Mouse (Mus musculus): ENCODE measurements at regions not wholly inside any gene's neighbourhood (a gene's known extent, or its start where the extent isn't known, plus 50 kb on each side); places are given as distances from the start of the nearest gene placed in this dataset.

DNA sequence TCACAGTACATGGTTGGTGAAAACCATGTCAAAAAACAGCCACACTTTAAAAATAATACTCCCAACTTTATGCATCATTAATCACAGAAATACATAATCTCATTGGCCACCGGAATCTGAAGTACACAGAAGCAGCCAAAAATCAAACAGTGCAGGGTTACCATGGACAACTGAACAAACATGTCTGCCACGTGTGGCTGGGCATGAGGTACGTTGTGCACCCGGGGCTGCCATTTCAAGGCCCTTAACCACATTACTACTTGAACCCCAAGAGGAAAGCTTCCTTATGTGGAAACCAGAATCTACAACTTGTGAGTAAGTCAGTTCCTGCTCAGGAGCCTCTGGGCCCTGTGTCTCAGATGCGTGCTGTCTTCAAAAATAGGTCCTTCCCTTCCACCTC is 289.9 kb downstream of the Fam49a start:
- DNase-seq = peak; percentile 7 to 18

DNA sequence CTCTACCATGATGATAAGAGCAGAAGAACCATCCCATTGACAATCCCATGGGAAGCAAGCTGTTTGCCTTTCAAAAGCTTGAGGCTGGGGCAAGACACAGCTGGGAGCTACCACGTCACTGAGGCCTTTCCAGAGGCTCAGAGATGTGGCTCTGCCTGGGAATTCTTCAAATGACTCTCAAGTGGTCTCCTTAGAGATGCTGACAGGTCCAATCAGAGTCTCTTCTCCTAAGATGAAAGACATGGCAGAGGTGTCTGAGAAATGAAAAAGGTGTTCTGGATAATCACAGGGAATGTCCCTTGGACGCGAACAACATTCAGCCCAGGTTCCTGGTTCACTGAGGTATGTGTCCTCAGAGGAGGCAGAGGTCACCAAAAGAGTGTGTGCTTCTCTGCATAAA is 287.7 kb downstream of the Fam49a start:
- DNase-seq = no peak

DNA sequence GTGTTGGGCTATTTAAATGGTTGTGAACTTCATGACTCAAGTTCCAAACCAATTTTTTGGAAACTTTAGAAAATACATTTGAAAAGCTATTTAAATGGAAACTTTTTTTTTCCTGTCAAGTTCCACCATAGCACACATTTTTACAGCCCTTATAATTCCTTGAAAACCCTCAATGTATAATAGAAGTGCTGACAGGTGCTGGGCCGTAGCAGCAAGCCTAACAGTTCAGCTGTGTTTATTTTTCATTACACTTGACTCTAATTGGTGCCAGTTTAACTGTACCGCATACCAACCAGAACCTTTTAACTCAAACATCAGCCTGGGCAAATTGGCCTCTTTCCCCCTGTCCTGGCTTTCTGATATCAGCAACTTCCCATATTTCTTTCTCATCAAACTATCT is 286.7 kb downstream of the Fam49a start:
- DNase-seq = no peak

DNA sequence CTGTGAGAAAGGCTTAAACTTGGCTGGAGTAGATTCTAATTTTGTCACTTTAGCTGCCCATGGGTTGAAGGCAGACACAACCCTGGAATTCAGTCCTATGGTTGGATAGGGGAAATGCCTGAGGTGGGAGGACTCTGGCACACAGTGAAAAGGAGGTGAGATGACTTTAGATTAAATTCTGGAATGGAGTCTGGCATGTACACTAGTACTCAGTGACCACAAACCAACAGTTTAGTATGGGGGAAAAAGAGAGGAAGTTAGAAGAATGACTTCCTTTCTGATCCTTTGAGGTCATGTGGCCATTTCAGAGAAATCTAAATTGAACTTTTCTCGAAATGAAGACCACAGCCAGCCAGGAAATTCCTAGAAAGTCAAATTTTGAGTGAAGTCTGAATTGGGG is 285.5 kb downstream of the Fam49a start:
- no peak for DNase-seq

DNA sequence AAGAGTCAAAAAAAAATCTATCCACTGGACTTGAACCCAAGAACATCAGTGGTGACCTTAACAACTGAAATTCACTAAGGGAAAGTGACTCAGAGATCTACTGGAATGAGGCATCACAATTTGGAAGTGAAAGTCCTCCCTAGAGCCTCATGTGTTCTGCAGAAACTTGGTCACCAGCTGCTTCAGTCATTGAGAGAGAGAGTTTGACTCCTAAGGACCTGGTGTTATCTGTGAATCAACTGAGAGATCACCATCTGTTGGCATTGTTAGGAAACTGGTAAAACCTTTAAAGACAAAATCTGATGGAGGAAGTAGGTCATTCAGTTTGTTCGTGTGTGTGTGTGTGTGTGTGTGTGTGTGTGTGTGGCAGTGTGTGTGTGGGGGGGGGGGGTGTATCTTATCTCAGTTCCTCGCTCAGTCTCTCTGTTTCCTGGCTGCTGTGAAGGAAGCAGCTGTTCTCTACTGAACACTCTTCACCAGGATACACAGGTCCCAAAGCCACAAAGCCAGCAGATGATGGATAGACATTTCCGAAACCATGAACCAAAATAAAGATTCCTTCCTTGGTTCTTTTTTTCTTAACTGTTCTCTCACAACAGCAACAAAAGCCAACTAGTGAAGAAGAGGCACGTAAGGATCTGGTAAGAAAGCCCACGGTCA is 284.6 kb downstream of the Fam49a start:
- no peak for DNase-seq

DNA sequence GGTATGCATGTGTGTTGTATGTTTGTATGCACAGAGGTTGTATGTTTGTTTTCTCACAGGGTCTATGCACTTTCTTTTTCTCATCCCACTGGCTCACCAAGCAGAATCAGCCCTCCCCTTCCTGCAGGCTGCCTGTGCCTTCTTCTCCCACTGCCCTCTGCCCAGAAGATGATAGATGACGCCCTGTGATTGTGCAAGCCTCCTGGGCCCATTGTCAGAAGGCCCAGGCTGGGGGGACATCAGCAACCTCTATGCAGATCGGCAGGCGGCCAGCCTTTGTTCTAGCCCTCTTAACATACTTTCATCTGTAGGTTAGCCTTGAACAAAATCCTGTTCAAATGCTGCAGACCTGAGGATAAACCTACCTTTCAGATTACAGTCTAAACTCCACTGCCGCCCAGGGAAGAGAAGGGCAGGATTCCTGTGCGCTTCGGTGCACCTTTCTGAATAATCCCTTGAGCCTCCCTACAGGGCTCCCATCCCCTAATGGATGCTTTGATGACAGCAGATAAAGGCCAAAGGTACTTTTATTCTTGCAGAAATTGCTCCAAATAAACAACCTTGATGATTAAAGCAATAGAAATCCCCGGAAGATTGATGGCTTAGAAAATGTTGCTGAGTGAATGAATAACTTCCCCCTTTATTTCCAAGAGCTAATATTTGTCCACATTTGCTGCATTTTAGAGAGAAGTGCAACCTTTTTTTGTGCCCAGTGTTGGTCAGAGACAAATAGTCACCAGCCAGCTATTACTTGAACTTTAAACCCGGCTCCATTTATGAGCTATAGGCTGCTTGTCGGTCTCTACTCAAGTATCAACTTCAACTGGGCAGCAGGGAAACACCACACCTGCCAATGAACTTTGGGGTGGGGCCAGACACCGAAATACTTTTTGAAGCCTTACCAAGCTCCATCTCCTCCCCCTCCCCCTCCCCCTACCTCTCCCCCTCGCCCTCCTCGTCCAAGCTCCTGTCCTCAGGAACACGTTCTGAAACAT is 279.4 kb downstream of the Fam49a start:
- DNase-seq = peak; percentile 21 to 26

DNA sequence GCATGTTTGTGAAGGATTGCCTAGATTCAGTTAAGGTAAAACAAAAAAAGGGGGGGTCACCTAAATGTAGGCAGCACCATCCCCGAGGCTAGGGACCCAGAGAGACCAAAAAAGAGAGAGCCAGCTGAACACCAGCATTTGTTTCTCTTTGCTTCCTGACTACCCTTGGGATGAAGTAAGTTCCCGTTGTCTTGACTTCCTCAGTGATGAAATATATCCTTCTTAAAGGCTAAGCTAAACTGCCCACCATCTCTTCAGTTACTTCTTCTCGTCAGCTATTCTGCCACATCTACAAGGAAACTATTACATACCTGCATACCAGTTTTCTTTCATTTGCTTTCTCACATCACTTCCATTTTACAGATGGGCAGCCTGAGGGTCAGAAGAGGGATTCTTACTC is 277.4 kb downstream of the Fam49a start:
- DNase-seq = no peak

DNA sequence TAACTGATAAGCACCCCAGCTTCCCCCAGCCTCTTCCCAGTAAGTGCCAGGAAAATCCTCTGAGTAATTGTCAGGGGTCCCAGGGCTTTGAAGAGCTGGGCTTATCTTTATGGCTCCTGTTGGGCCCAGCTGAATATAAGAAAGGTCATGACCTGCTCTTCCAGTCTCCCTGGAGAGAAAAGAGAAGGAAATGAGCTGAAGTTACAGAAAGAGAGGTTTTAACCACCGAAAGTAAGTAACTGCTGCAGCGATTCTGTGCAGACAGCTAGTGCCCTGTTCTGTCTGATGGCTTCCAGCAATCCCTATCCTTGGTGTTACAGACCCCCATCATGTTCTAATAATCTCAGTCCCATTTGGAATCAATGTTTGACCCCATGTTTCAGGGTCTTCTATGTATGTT is 272.8 kb downstream of the Fam49a start:
- no peak for DNase-seq

DNA sequence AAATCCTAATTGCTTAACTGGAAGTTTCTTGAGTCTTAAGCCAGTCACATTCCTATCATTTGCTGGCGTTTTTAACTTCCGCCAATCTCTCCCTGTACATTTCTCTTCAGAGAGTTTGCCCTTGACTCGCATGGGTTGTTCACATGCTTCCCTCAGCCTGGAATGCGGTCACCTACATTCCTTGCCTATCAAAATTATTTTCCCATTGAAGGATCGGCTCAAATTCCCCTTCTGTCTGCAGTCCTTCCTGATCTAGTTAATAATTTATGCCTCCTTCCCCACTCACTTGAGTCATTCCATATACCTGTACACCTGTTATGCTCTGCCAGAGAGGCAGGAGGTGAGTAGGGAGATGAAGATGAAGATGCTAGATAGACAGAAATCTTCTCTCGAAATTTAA is 268.9 kb downstream of the Fam49a start:
- peak in 1 of 2 experiments; percentile 10 for DNase-seq

DNA sequence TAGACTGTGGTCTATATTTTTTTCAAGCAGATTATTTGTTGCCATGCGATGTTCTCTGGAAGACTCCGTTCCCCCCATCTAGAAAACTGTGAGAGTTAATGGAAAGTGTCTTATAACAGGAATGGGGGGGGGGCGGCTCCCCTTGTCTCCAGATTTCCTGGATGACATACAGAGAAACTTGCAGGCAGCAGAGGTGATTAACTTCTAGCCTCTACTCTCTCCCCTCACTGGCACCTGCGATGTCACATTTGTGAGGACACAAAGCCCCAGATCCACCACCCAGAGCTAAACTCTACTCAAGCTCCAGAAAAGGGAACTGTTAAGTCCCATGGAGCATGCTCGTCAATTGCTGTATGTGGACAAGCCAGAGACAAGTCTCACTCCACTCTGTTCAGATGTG is 267.6 kb downstream of the Fam49a start:
- no peak for DNase-seq

DNA sequence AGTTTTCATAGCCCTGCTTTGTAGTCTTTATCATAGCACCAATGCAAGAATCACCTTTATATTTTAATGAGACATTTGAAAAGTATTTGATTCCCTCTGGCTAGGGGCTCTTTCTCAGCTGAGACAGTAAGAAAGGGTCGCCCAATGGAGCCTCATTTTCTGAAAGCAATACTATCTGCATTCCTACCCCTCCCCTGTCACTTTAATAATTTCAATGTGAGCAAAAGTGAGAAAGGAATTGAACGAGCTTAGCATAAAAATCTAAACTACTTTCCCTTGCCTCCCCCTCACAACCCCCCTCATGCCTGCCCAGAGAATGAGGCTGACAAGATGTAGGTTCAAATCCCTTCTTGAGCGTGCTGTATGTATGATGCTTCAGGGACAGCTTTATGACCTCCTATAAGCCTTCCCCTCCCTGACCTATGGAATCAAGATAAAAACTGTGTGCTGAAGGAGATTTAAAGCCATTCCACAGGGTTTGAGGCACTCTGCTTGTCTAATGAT is 266.6 kb downstream of the Fam49a start:
- DNase-seq = no peak

DNA sequence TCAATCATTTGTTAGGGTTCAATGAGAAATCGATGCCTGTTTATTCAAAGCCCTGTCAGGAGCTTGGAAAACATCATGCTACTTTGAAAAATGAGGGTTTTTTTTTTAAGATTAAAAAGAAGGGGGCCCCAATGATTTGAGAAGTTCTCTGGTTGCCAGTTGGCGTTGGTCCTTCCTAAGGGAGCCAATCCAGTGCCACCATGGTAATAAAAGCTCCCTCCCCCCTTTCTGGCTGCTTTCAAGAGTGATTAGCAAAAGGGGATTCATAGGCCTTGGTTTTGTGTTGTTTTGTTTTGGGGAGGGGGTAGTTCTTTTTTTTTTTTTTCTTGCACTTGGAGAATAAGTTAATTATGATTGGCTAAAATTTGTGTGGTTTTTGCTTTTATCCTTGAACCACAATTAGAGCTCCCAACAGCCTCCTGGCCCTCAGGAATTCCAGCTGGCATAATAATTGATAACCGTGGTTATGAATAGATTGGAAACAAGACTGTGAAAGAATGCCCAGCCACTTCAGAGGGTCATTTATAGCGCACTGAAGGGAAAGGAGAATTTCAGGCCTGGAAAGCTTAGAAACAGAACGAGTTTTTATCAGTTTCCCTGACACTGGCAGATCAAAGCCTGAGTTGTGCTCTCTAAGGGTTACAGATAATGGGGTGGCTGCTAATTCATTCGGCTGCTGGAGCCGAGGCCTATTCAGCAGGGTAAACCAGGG is 266.0 kb downstream of the Fam49a start:
- no peak for DNase-seq

DNA sequence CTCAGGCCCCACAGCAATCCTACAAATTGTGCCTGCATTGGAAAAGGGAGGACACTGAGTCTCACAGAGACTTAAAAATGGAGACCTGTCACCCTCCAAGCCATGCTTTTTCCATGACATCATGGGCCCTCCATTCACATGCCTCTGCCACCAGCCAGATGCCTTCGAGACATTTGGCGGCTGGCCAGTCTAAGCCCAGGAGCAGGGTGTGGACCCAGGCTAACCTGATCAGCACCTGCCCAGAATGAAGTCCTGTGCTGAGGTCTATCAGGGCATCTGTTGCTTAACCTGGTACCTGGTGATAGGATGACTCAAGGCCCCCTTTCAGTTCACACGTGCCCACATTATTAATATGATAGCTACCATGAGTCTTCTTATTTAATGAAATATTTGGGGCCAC is 265.4 kb downstream of the Fam49a start:
- peak; percentile 17 to 38 for DNase-seq

DNA sequence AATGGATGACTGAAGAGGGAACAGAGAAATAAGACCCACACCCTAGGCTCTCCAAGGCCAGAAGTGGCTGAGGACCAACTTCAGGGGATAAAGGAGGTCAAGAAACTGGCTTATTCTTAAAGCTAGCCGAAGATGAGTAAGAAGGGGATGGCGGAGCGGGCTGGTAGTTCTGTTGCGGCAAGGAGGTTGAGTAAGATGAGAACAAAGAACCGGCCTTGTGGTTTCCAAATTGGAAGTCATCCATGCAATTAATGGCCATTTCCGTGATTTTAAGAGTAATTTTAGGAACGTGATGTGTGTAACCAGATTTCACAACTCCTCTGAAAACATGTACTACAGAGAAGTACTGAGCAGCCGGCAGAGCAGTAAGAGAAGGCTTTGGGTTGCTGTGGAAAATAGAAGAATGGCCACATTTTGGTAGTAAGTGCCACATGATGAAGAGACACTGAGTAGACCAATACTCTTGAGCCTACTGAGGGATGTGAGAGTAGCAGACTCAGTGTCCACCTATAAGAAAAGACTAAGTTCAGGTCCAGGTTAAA is 258.4 kb downstream of the Fam49a start:
- no peak for DNase-seq

DNA sequence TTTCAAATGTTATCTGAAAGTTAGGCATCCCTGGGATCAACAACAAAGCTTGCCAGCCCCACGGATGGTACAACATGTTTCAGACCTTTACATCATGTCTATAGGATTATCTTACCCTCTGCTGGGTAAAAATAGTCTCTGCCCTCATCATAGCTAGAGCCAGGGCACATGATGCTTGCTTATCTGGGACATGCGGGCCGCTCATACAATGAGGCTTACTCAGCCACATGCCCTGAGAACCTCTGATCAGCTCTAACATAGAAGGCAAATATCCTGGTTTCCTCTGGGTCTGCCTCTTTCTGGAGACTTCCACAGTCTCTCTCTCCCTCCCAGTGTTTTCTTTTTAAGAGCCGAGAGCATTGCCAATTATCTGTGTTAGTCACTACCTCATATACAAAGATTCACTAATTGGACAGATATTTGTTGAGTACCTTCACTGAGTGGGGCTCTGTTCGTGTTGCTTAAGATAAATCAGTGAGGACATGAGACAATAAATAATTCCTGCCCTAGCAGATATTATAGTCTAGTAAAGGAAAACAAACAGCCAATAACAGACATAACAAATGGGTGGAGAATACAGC is 256.6 kb downstream of the Fam49a start:
- DNase-seq = no peak

DNA sequence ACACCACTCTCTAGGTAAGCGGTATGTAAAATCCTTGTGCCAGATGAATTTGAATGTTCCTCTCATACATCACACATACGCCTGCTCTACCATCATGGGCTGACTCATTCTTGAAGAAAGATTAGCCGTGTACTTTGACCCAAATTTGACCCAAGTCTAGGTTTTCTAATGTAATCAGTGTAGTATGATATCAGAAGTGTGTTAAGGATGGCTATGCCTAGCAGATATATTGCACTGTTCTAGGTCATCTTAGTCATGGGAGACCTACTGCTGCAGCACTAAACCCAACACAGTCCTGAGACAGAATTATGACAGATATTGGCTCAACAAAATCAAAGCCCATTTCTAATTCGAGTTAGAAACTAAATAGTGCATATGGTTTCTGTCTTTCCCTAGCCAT is 255.1 kb downstream of the Fam49a start:
- DNase-seq = no peak

DNA sequence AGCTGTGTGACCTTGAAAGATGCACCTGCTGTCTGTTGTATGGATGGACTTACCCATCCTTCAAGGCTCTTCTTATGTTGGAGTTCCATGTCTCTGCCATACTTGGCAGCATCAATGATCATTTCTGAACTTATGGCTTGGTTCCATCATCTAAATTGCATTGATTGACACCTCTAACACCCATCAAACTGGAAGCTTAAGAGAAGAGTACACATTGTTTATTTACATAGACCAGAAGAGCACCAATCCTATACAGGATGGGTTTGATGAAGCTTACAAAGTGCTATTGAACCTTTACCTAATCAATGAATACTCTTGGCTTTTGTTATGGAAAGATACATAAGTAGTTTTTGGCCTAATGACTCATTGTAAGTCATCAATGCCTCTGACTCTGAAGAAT is 248.8 kb downstream of the Fam49a start:
- no peak for DNase-seq

DNA sequence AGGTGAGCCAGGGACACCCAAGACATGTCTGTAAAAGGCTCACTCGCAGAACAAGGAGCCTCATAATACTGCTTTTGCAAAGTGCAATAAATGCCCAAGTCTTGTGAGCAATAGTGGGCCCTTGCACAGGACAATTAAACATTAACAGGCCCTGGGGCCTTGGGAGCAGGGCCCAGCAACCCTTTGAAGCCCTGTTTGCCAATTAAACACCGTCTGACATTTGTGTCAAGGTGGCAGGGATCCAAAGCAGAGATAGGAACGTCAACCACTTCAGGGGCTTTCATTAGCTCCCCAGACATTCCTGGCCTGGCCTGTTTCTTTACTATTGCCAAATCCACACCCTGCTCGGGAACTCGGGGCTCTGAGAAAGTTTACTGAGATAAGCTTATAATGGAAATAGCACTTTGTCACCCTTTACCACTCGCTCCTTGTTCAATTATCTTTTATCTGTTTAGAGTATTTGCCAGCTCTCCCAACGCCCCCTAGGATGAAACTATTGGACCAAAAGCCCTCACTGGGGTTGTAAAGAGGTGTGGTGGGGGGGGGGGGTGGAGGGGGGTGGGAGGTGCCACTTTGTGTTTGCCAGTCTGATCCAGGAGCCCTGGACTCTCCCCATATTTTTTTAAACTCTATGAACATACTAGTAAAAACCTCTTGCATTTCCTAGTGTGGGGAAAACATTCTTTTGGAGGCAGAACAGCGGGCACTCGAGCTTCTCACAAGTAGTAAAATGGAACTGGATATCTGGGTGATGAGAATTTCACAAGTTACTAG is 247.4 kb downstream of the Fam49a start:
- peak; percentile 47 to 65 for DNase-seq

DNA sequence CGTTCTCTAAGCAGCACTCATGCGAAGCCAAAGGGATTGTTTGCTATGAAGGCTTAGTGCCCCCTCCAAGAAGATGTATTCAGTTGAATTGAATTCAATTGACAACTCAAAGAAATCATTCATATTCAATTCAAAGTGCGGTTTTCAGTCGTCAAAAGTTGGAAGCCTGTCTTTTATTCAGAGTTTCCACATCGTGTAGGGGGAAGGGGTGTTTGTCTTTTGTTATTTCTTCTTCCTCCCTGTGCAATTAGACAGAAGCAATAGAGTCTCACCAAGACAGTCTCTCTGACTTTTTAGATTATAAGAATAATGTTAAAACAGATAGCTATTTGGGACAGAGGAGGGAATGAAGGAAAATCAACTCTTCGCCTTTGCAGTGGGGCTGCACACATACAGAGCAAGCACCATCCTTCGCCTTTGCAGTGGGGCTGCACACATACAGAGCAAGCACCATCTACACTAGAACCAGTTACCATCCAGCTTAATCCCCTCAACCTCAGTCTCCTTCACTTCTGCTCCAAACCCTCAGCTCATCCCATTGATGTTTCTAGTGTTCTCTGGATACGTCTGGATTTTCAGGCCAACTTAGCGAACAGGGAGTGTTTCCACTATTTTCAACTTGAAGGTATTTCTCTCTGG is 246.7 kb downstream of the Fam49a start:
- DNase-seq = no peak

DNA sequence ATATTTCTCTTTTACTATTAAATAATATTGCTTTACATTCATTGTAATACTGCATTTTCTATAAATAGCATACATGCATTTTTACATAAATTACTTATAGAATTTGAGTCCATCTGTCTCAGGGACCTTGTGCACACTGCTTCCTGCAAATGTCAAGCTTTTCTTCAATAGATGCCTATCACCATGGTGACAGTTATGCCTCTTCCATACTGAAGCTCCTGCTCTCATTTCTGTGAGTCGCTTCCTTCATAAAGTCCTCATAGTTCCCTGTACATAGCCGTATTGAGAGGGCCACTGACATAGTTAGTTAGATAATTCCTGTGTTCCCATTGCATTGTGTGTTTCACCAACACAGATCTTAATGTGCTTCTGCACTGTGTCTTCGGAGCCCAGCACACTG is 244.7 kb downstream of the Fam49a start:
- DNase-seq = no peak

DNA sequence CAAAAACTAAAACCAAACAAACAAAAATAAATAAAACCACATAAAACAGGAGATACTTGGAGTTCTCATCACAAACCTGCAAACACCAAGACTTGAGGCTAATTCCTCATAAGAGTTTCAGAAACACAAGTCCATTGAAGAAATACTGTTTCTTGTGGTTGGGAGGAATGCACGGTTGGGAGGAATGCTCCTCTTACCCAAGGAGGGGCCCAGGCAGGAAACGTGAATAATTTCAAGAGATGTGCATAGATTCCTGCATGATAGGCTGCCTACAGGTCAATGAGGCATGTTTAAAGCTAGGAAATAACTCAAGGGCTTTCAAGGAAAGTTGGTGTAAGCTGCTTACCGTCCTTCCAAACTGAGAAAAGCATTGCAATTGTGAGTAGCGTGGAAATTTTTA is 243.7 kb downstream of the Fam49a start:
- no peak for DNase-seq

Measured in kidney, postnatal 4 days (tissue).